Mouse (Mus musculus) brain, embryonic 18.5 days (tissue): Measurements from ENCODE around the gene Lrfn2.

Source experiments
- DNase-seq: peaks from one replicate; pipeline ENCODE4 v3.0.0-alpha.2; 2012; ENCODE audit warnings: low read depth, low spot score

The Lrfn2 gene

GRCm38 (mm10) chr17:48968304-48968703 lies 36.1 kb downstream of the Lrfn2 start:
- no peak for DNase-seq

GRCm38 (mm10) chr17:48971296-48971695 lies 39.1 kb downstream of the Lrfn2 start:
- no peak for DNase-seq

- no peak for DNase-seq
Measured at GRCm38 (mm10) chr17:48972866-48973265, 40.7 kb downstream of the Lrfn2 start.

GRCm38 (mm10) chr17:48973394-48973793 lies 41.2 kb downstream of the Lrfn2 start:
- no peak for DNase-seq

- no peak for DNase-seq
Measured at GRCm38 (mm10) chr17:48975055-48975454, 42.9 kb downstream of the Lrfn2 start.

GRCm38 (mm10) chr17:48976611-48977022 lies 44.4 kb downstream of the Lrfn2 start:
- peak; percentile 46 for DNase-seq

GRCm38 (mm10) chr17:48995256-48995993 lies 63.2 kb downstream of the Lrfn2 start:
- DNase-seq, result no peak

- peak; percentile 32 for DNase-seq
Measured at GRCm38 (mm10) chr17:48999463-49000227, 67.5 kb downstream of the Lrfn2 start.

- no peak for DNase-seq
Measured at GRCm38 (mm10) chr17:49009384-49010073, 77.3 kb downstream of the Lrfn2 start.

GRCm38 (mm10) chr17:49013876-49014600 lies 81.9 kb downstream of the Lrfn2 start:
- no peak for DNase-seq

GRCm38 (mm10) chr17:49015368-49015767 lies 83.2 kb downstream of the Lrfn2 start:
- DNase-seq, result no peak

GRCm38 (mm10) chr17:49016229-49016628 lies 84.0 kb downstream of the Lrfn2 start:
- DNase-seq, result no peak

GRCm38 (mm10) chr17:49017438-49018415 lies 85.5 kb downstream of the Lrfn2 start:
- no peak for DNase-seq

- DNase-seq, result no peak
Measured at GRCm38 (mm10) chr17:49018774-49019488, 86.8 kb downstream of the Lrfn2 start.

GRCm38 (mm10) chr17:49029556-49030268 lies 97.5 kb downstream of the Lrfn2 start:
- no peak for DNase-seq

GRCm38 (mm10) chr17:49030269-49030615 lies 98.1 kb downstream of the Lrfn2 start:
- no peak for DNase-seq

- no peak for DNase-seq
Measured at GRCm38 (mm10) chr17:49030841-49031240, 98.7 kb downstream of the Lrfn2 start.

- no peak for DNase-seq
Measured at GRCm38 (mm10) chr17:49031790-49032189, 99.6 kb downstream of the Lrfn2 start.

- no peak for DNase-seq
Measured at GRCm38 (mm10) chr17:49033276-49033675, 101.1 kb downstream of the Lrfn2 start.
